Mouse (Mus musculus) spleen, adult 2 months (tissue): ENCODE data around the gene Aldh4a1. TPM values are rescaled to one million over a fixed set of nuclear protein-coding genes. Genes with fewer than 3 reads are reported as not detected.

Experiments
- DNase-seq, 2 experiments: peaks; one replicate each; pipeline versions ENCODE4 v3.0.0 to v3.0.0-alpha.2; 2012 to 2021; ENCODE audit warnings: low spot score in 2 of 2, low read depth in 1 of 2
- H3K27ac ChIP-seq: fragments of 200-500 bp; 2 replicates; pipeline ENCODE4 v1.5.1; 2012; ENCODE audit warnings: low read length, inconsistent platforms; ENCODE audit not compliant: insufficient read depth
- H3K27me3 ChIP-seq: fragments of 200-500 bp; 2 replicates; pipeline ENCODE4 v1.6.1; 2012; ENCODE audit warnings: mild to moderate bottlenecking, moderate library complexity, low read length, inconsistent platforms; ENCODE audit not compliant: control insufficient read depth, insufficient read depth
- H3K36me3 ChIP-seq: fragments of 200-500 bp; 2 replicates; pipeline ENCODE4 v1.6.1; 2012; ENCODE audit warnings: mild to moderate bottlenecking, low read length, inconsistent platforms; ENCODE audit not compliant: control insufficient read depth, insufficient read depth
- H3K4me1 ChIP-seq: fragments of 200-500 bp; 2 replicates; pipeline ENCODE4 v1.6.1; 2011; ENCODE audit warnings: inconsistent platforms; ENCODE audit not compliant: control insufficient read depth, insufficient read depth, insufficient read length
- H3K4me3 ChIP-seq: fragments of 200-500 bp; 2 replicates; pipeline ENCODE4 v1.5.1; 2011; ENCODE audit warnings: mild to moderate bottlenecking, inconsistent platforms; ENCODE audit not compliant: insufficient read depth, insufficient read length; ENCODE audit errors: extremely low read depth
- CTCF ChIP-seq: fragments of 200-500 bp; IDR thresholded peaks from 2 replicates; pipeline ENCODE4 v1.5.1; 2011; ENCODE audit warnings: mild to moderate bottlenecking, inconsistent platforms; ENCODE audit not compliant: insufficient read depth, insufficient read length, insufficient replicate concordance; ENCODE audit errors: extremely low read depth
- POLR2A ChIP-seq: fragments of 200-500 bp; IDR thresholded peaks from 2 replicates; pipeline ENCODE4 v1.6.1; 2011; ENCODE audit warnings: low read depth, low read length, inconsistent platforms
- whole genome bisulfite sequencing: fragments of 180-500 bp; shearing (Covaris S2); methylation state at CpG from one replicate; pipeline ENCODE4 v1.1.7; 2018; 5-methylcytosine and 5-hydroxymethylcytosine counted together
- polyA plus RNA-seq: library from polyadenylated mRNA; depleted of rRNA; stranded (reverse); fragments of >200 nt; gene quantifications from 2 replicates; pipeline ENCODE4 v1.2.3, GENCODE M21; 2012

Gene Aldh4a1
- polyA plus RNA-seq, 1 experiment: 18.9 TPM

DNA sequence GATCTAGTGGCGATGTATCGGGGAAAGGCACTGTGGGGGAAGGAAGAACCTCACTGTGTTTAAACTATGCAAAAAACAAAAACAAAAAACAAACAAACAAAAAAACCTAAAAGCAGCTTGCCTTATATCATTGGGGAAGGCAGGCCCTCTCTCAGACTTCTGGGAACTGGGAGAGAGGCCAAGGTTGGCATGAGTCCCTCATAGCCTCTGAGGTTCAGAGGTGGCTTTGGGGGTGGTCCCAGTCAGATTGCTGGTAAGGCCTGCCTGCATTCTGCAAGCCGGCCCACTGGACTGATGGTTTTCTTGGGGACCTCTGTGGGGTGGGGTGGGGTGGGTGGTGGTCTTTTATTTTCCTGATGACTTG lies 5.7 kb upstream of the Aldh4a1 start:
- peak overlapping the region; percentile 12; the same call in 1 of the 2 replicates for H3K27ac ChIP-seq
- no peak for DNase-seq
- H3K36me3 ChIP-seq: no peaks in the 10 kb centered on the region; the same call in 1 of the 2 replicates
- 23% methylated on average over 3 of the region's 3 CpGs for WGBS
- H3K27me3 ChIP-seq: no peaks in the 10 kb centered on the region
- H3K4me3 ChIP-seq: peak overlapping the region; percentile 79
- peaks cover 9% of the 10 kb centered on the region; the same call in 1 of the 2 replicates for H3K4me1 ChIP-seq
- TF ChIP-seq CTCF (no peak), POLR2A (no peak)

- Histone ChIP-seq H3K27me3 (no peaks in the 10 kb centered on the region), H3K27ac (no peak overlapping the region), H3K4me3 (no peak overlapping the region), H3K36me3 (no peaks in the 10 kb centered on the region; the same call in 1 of the 2 replicates), H3K4me1 (peaks cover 18% of the 10 kb centered on the region; the same call in 1 of the 2 replicates)
- WGBS: 86% methylated on average over 6 of the region's 6 CpGs
- no peak for DNase-seq
- TF ChIP-seq POLR2A: no peak
- no peak for TF ChIP-seq CTCF
These were observed 2.9 kb upstream of the Aldh4a1 start for GRCm38 (mm10) chr4:139619765-139620164.

- Histone ChIP-seq H3K36me3 (no peaks in the 10 kb centered on the region), H3K27ac (no peak overlapping the region), H3K27me3 (no peaks in the 10 kb centered on the region), H3K4me3 (peak overlapping the region; percentile 85), H3K4me1 (peaks cover 9% of the 10 kb centered on the region; the same call in 1 of the 2 replicates)
- TF ChIP-seq POLR2A (no peak), CTCF (no peak)
- 18% methylated on average over 21 of the region's 21 CpGs for WGBS
- no peak for DNase-seq
These were observed 909 bp downstream of the Aldh4a1 start for GRCm38 (mm10) chr4:139623434-139624115.

DNA sequence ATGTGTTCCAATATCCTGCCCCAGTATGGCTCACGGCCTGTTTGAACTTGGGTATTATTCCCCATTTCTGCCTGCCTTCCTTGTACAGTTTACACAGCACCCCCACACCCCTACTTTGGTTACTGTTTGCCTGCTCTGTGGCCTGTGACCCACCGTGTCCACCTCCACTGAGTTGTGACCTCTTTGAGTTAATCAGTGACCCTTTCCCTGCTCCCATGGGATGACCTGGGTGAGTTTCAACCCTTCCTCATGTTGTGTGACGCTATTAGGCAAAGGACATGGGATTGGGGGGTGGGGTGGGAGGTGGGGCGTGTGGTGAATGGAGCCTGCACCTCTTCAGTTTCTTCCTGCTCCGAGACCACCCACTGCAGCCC lies 1.4 kb downstream of the Aldh4a1 start:
- 86% methylated on average over 5 of the region's 5 CpGs for WGBS

GRCm38 (mm10) chr4:139624706-139625105 lies 2.0 kb downstream of the Aldh4a1 start:
- WGBS: 82% methylated on average over 10 of the region's 10 CpGs
- Histone ChIP-seq H3K4me3 (no peak overlapping the region), H3K36me3 (no peaks in the 10 kb centered on the region), H3K4me1 (peaks cover 9% of the 10 kb centered on the region; the same call in 1 of the 2 replicates), H3K27ac (no peak overlapping the region), H3K27me3 (no peaks in the 10 kb centered on the region)
- DNase-seq: no peak
- no peak for TF ChIP-seq POLR2A
- no peak for TF ChIP-seq CTCF

More for the DNA sequence above, 1.4 kb downstream of the Aldh4a1 start:
- H3K36me3 ChIP-seq: no peaks in the 10 kb centered on the region
- H3K27me3 ChIP-seq: no peaks in the 10 kb centered on the region
- no peak overlapping the region for H3K27ac ChIP-seq
- no peak for DNase-seq
- H3K4me1 ChIP-seq: peaks cover 9% of the 10 kb centered on the region; the same call in 1 of the 2 replicates
- no peak for TF ChIP-seq CTCF
- TF ChIP-seq POLR2A: no peak
- no peak overlapping the region for H3K4me3 ChIP-seq

- H3K4me1 ChIP-seq: peaks cover 8% of the 10 kb centered on the region; the same call in 1 of the 2 replicates
- TF ChIP-seq CTCF (no peak), POLR2A (no peak)
- no peak overlapping the region for H3K4me3 ChIP-seq
- 94% methylated on average over 11 of the region's 11 CpGs for WGBS
- H3K36me3 ChIP-seq: no peaks in the 10 kb centered on the region
- no peaks in the 10 kb centered on the region for H3K27me3 ChIP-seq
- no peak overlapping the region for H3K27ac ChIP-seq
- DNase-seq: no peak
These were observed 4.7 kb downstream of the Aldh4a1 start for GRCm38 (mm10) chr4:139627361-139627760.

GRCm38 (mm10) chr4:139630171-139630570 lies 7.5 kb downstream of the Aldh4a1 start:
- WGBS: 69% methylated on average over 10 of the region's 10 CpGs
- Histone ChIP-seq H3K27me3 (no peaks in the 10 kb centered on the region), H3K27ac (no peak overlapping the region), H3K36me3 (no peaks in the 10 kb centered on the region), H3K4me3 (no peak overlapping the region), H3K4me1 (no peaks in the 10 kb centered on the region)
- no peak for DNase-seq
- TF ChIP-seq POLR2A: no peak
- no peak for TF ChIP-seq CTCF
